Mouse (Mus musculus) layer of hippocampus, adult 9-11 months (tissue): ENCODE measurements around the gene Lrrc8c.
"Not testable (repeated sequence)": the region's sequence is repeated elsewhere in the genome, so short reads cannot be mapped to it uniquely, and the experiment has no call there.

Experiments
- DNase-seq: peaks from one replicate; pipeline ENCODE4 v3.0.0; 2022

Gene Lrrc8c

DNA sequence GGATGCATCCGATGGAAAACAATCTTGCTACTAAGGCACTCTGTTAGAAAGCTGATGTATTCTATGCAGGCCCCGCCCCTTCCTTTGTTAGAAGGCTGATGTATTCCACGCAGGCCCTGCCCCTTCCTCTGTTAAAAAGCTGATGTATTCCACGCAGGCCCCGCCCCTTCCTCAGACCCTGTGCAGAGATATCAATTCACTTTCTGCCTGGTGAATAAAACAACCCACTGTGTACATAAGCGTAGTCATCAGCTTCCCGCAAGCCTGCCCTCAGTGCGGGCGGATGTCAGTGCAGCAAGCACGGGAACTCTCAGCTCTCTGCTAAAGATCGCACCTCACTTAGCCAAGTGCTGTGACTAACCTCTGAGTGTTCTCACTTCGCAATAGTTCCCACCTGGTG, 90.5 kb downstream of the Lrrc8c start:
- DNase-seq, result no peak

- no peak for DNase-seq
Observed at GRCm38 (mm10) chr5:105613002-105613401, 93.8 kb downstream of the Lrrc8c start.

DNA sequence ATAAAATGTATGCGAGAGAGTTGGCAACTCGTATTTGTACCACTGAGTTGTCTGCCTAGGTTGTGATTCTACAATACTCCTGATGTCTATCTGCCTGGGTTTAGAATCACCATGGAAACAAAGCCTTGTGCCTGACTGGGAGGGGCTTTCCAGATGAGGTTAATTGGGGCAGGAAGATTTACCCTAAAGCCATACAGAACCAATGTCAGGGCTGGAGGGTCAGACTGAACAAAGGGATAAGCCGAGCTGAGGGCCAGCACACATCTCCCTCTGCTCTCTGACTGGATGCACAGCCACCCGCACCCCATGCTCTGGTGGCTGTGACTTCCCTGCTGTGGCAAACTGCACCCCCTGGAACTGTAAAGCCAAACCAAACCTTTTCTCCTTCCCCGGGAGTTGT, 94.8 kb downstream of the Lrrc8c start:
- no peak for DNase-seq

DNA sequence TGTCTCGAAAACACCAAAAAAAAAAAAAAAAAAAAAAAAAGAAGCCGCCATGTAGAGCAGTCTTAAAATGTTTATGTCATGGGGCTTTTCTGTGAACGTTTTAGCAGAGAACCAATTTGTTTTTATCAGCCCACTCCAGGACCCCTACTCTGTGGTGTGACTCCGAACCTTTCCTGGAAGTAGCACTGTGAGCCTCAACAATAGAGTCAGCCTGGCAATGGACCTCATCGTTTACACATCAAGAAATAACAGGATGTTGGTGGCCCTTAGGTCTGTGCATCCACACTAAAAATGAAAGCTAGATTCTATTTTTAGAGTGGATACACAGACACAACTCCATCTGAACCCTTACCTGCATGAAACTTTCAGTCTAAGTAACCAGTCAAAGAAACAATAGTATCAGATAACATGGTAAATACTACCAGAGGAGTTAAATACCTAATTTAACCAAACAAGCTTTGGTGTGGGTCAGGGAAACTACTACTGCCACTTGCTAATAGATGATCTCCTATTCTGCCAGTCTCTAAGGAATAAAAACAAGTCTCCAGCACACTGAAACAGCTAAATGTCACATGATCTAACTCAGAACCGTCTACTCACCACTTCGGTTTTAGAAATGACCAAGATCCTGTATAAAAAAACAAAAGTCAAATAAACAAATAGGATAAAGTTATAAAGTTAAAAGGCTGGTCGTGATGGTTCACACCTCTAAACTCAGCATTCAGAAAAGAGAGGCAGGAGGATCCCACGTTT, 95.7 kb downstream of the Lrrc8c start:
- DNase-seq, result no peak

- no peak for DNase-seq
Observed at GRCm38 (mm10) chr5:105615871-105616454, 96.8 kb downstream of the Lrrc8c start.

DNA sequence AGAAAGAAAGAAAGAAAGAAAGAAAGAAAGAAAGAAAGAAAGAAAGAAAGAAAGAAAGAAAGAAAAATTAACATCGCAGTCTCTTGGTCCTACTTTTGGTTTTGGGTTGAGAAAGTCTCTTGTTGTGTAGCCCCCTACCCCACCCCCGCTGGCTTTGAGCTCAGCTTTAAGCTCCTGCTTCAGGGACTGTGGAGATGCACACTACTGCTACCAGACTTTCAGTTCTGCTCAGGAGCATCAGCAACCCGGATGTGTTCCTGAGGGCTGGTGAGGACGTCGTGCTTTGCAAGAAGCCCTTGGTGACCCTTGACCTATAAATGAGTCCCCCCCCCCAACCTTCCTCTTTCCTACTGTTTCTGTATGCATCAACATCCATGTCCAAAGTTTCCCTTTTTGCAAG, 97.3 kb downstream of the Lrrc8c start:
- no peak for DNase-seq

GRCm38 (mm10) chr5:105618510-105618909, 99.3 kb downstream of the Lrrc8c start:
- DNase-seq, result no peak

- no peak for DNase-seq
Observed at GRCm38 (mm10) chr5:105619666-105620065, 100.5 kb downstream of the Lrrc8c start.

DNA sequence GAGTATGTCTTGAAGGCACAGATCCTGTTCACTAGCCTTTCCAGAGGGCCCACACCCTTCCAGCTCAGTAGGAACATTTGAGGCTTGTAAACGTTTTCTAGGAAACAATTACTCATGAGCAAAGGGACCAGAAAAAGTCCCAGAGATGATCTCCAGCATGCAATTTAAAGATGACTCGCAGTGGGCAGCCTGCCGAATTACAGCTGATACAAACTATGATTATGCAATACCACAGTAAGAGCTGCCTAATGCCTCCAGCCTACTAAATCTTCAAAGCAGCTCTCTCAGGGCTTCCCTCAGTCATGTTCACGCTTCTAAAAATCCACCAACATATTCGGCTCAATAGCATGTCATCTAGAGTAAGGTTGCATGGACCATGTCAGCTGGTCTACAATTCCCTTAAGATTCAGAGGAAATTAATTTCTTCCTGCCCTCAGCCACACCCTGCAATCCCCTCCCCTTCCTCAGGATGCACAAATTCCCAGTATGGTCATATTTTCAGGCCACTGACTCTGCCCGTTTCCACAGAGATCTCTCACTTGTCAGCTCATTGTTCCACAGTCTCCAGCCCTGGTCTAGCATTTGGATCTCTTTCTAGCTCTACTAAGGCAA, 101.4 kb downstream of the Lrrc8c start:
- peak; percentile 41 for DNase-seq

DNA sequence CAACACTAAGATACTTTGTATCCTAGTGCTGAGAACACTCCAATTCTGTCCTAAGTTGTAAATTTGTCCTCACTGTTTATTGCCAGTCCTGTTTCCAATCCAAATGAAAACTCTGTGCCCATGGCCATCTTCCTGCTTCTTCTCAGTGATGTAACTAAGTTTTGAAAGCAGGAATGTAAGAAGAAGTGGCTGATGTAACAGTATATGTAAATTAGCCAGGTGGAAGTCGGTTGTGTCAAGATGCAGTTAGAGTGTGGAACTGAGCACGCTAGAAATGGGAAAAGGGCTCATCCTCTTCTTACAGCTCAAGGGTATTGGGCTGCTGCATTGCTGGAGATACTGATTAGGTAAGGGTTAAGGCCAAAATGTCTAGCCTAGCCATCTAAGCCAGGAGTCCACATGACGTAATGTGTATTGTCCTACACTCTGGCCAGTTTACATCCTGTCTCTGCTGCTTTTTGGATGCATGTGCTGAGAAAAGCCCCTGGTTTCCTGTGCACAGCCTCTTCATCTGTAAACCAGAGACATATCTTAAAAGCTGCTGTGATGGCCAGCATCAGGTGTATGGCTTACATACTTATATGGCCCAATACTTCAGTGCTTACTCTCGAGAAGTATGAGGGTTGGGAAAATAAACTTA, 104.0 kb downstream of the Lrrc8c start:
- DNase-seq, result no peak

DNA sequence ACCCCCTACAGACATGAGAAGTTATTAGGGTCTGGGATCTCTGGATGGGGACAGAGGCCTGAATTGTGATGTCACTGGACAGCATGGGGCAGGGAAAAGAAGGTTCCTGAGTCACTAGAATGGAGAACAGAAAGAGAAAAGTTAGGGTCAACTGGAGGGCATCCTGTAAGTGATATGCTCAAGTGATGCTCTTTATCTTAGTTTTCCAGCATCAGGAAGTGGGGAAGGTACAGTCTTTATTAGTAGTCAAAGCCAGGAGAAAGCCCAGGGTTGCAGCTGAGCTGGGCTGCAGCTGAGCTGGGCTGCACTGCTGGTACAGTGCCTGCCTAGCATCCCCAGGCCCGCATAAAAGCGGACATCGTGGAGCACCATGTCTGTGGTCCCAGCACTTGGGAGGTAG, 105.1 kb downstream of the Lrrc8c start:
- no peak for DNase-seq

GRCm38 (mm10) chr5:105625504-105626150, 106.4 kb downstream of the Lrrc8c start:
- no peak for DNase-seq

GRCm38 (mm10) chr5:105626355-105626754, 107.2 kb downstream of the Lrrc8c start:
- DNase-seq, result no peak

GRCm38 (mm10) chr5:105627093-105627492, 107.9 kb downstream of the Lrrc8c start:
- no peak for DNase-seq

- DNase-seq, result no peak
Observed at GRCm38 (mm10) chr5:105629955-105630354, 110.8 kb downstream of the Lrrc8c start.

DNA sequence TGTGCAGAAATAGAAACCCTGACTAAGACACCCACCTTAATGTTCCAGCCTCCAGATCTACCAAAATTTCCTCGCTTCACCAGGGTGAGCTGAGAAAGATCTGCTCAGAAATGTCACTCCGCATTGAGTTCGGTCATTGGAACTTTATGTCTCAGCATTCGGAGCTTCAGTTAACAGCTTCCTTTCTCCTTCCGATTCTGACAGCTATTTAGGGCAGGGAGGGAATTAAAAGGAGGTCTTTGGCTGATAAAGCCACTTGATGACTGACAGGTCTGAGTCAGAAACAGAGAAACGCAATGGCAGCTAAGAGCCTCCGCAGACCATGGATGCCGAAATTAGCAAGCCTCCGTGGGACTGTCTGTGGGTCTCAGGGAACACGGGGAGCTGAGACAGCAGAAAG, 112.9 kb downstream of the Lrrc8c start:
- DNase-seq, result no peak

- DNase-seq, result no peak
Observed at GRCm38 (mm10) chr5:105635576-105635975, 116.4 kb downstream of the Lrrc8c start.

GRCm38 (mm10) chr5:105636484-105637191, 117.5 kb downstream of the Lrrc8c start:
- no peak for DNase-seq

DNA sequence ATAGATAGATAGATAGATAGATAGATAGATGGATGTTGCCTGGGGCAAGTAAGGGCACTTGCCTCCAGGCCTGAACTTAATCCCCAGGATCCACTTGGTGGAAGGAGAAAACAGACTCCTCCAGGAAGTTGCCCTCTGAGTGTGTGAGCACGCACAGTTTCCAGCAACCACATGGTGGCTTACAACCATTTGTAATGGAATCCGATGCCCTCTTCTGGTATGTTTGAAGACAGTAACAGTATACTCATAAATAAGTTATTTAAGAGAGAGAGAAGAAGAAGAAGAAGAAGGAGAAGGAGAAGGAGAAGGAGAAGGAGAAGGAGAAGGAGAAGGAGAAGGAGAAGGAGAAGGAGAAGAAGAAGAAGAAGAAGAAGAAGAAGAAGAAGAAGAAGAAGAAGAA, 119.1 kb downstream of the Lrrc8c start:
- DNase-seq, result not testable (repeated sequence)

DNA sequence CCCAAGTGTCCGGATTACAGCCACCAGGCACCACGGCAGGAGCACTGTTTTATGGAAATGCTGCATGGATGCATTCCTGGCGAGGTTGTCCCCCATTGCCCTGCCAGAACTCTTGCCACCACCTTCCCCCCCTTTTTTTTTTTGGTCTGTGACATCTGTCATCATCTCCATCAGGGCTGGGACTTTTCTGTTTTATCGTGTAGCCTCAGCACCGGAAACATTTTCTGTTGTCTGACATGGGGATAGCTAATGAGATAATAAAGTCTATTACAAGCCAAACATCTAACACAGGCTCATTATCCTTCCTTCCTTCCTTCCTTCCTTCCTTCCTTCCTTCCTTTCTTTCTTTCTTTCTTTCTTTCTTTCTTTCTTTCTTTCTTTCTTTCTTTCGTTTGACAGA, 119.7 kb downstream of the Lrrc8c start:
- no peak for DNase-seq

- DNase-seq, result no peak
Observed at GRCm38 (mm10) chr5:105639363-105639762, 120.2 kb downstream of the Lrrc8c start.

DNA sequence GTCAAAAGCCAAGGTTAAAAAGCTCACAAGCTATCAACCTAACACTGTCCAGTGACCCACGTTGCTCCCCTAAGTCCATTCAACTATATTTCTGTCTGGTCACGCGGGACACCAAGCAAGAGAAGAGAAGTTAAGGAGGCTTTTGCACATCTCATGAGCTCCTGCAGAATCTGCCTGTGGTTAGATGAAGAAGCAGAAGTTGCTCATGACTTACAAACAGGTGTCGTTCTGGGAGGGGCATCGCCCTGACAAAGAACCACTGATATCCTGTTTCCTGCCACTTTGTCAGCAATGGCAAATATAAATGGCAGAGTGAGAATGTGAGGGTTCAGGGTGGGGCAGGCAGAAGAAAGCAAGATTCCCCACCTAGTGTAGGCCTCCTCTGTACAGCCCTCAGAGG, 123.3 kb downstream of the Lrrc8c start:
- no peak for DNase-seq

- DNase-seq, result no peak
Observed at GRCm38 (mm10) chr5:105643276-105643675, 124.1 kb downstream of the Lrrc8c start.
